Mouse (Mus musculus) kidney, postnatal 10 days (tissue): ENCODE measurements around the gene Tspan2.

Experiments
- DNase-seq: peaks from one replicate; pipeline ENCODE4 v3.0.0; 2021; ENCODE audit warnings: mixed read lengths

The Tspan2 gene

GRCm38 (mm10) chr3:102734313-102735030, at the start of gene Tspan2:
Tspan2 (plus strand) TSS chr3:102734529.
- DNase-seq = peak; percentile 80

- no peak for DNase-seq
Measured at GRCm38 (mm10) chr3:102686861-102687260, 47.5 kb upstream of the Tspan2 start.

- no peak for DNase-seq
Measured at GRCm38 (mm10) chr3:102687852-102688251, 46.5 kb upstream of the Tspan2 start.

- peak; percentile 81 for DNase-seq
Measured at GRCm38 (mm10) chr3:102691802-102692484, 42.4 kb upstream of the Tspan2 start.

GRCm38 (mm10) chr3:102692758-102693325, 41.5 kb upstream of the Tspan2 start:
- no peak for DNase-seq

GRCm38 (mm10) chr3:102698127-102698526, 36.2 kb upstream of the Tspan2 start:
- no peak for DNase-seq

GRCm38 (mm10) chr3:102701303-102701702, 33.0 kb upstream of the Tspan2 start:
- DNase-seq = no peak

- DNase-seq = peak; percentile 54
Measured at GRCm38 (mm10) chr3:102701902-102702544, 32.3 kb upstream of the Tspan2 start.

- DNase-seq = no peak
Measured at GRCm38 (mm10) chr3:102704001-102704401, 30.3 kb upstream of the Tspan2 start.

- DNase-seq = no peak
Measured at GRCm38 (mm10) chr3:102708599-102708998, 25.7 kb upstream of the Tspan2 start.

- DNase-seq = peak; percentile 90
Measured at GRCm38 (mm10) chr3:102715066-102715584, 19.2 kb upstream of the Tspan2 start.

GRCm38 (mm10) chr3:102715839-102716238, 18.5 kb upstream of the Tspan2 start:
- no peak for DNase-seq

- no peak for DNase-seq
Measured at GRCm38 (mm10) chr3:102717586-102718285, 16.6 kb upstream of the Tspan2 start.

- DNase-seq = no peak
Measured at GRCm38 (mm10) chr3:102723154-102723553, 11.2 kb upstream of the Tspan2 start.

GRCm38 (mm10) chr3:102723841-102724570, 10.3 kb upstream of the Tspan2 start:
- DNase-seq = peak; percentile 79

- no peak for DNase-seq
Measured at GRCm38 (mm10) chr3:102724798-102725459, 9.4 kb upstream of the Tspan2 start.

GRCm38 (mm10) chr3:102729416-102729815, 4.9 kb upstream of the Tspan2 start:
- DNase-seq = no peak

- no peak for DNase-seq
Measured at GRCm38 (mm10) chr3:102731112-102731511, 3.2 kb upstream of the Tspan2 start.

- DNase-seq = no peak
Measured at GRCm38 (mm10) chr3:102732619-102733018, 1.7 kb upstream of the Tspan2 start.

- DNase-seq = no peak
Measured at GRCm38 (mm10) chr3:102733050-102733449, 1.3 kb upstream of the Tspan2 start.

GRCm38 (mm10) chr3:102733936-102734312, 405 bp upstream of the Tspan2 start:
- no peak for DNase-seq
